Mouse (Mus musculus): ENCODE results near the gene Cxcr1.
"Not testable (repeated sequence)": the region's sequence is repeated elsewhere in the genome, so short reads cannot be mapped to it uniquely, and the experiment has no call there.

The Cxcr1 gene

GRCm38 (mm10) chr1:74196621-74197419, 2.4 kb upstream of the Cxcr1 start:
- DNase-seq (ENCODE audit: low read depth, low spot score) = no peak

GRCm38 (mm10) chr1:74195961-74196360, 1.5 kb upstream of the Cxcr1 start:
- DNase-seq (ENCODE audit: low read depth, low spot score) = peak; percentile 49

- no peak for DNase-seq (ENCODE audit: low read depth, low spot score)
Measured at GRCm38 (mm10) chr1:74192711-74193110, 1.7 kb downstream of the Cxcr1 start.

DNA sequence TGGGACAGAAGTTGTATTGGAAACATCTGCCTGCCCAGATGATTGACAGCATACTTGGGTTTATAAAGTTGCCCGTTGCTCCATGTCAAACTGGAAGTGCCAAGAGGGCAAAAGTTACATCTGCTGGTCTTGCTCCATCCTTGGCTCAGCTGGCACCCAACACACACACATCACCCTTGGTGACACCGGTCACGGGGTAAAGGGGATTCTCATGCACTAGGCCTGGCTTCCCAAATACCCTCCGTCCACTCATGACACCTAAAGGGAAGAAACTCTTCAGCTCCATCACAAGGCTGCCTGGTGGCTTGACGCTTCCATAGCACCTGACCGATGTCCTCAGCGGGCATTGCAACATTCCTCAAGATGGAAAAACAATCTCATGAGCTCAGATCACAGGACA, 4.0 kb downstream of the Cxcr1 start:
- no peak for DNase-seq (ENCODE audit: low read depth, low spot score)

- no peak for DNase-seq (ENCODE audit: low read depth, low spot score)
Measured at GRCm38 (mm10) chr1:74183006-74183405, 11.4 kb downstream of the Cxcr1 start.

DNA sequence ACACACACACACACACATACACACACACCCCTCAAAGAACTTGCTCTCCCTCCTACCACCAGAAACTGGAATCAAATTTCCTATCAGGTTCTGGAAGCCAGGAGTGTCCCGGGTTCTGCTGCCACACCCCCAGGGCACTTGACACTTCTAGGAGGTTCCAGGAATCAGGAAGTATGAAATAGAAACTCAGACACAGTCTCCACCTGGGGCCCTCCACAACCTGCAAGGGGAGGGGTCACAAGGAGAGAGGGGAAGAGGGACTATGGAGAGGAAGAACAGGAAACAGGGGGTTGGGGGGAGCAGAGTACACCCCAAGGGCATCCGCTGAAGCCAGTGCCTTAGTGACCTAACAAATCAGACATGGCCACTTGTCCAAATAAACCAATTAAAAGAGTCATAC, 13.0 kb downstream of the Cxcr1 start:
- no peak for DNase-seq (ENCODE audit: low read depth, low spot score)

DNA sequence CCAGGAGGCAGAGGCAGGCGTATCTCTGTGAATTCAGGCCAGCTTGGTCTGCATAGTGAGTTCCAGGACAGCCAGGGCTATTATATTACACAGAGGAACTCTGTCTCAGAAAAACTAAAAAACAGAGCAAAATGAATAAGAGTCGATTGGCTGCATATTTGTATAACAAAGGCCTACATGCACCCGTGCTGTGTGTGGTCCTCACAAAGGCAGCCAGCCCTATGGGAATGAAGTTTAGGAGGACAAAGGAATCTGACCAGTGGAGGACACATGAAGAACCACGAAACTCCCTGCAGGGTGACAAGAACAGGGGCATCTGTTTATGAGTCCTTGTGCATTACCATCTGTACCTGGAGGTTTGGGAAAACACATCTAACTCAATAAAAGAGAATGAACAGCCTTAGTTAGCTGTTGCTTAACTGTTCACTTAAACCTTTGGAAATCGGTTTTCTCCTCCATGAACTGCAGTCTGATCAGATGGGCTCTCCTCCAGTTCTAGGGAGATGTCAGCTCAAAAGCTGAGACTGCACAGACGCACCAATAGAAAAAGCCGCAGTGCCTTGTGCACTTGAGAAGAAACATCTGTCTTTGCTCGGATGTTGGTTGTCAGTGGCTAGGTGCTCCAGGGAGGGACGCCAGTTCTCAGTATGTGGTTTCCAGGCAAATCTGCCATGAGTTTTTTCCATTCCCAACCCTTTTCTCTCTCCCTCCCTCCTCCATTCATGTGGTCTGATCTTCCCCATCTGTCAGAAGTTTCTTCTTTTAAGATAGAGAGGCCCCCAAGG, 14.6 kb downstream of the Cxcr1 start:
- DNase-seq (ENCODE audit: low read depth, low spot score) = peak; percentile 18

DNA sequence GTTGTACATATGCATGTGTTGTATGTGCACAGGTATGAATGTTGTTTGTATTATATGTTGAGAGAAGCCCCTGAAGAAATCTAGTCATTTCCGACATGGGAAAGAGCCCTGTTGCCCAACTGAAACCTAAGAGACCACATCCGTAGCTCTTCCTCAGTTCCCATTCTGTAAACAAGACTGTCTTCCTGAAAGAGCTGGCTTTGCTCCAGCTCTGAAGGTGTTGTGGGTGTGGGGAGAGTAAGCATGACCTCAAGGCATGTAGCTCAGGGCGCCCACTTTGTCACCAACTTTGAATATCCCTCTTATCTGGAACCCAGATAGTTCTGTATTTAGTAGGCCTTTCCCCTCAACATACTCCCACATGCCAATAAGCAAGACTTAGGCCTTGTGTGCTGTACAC, 15.8 kb downstream of the Cxcr1 start:
- DNase-seq (ENCODE audit: low read depth, low spot score) = no peak

DNA sequence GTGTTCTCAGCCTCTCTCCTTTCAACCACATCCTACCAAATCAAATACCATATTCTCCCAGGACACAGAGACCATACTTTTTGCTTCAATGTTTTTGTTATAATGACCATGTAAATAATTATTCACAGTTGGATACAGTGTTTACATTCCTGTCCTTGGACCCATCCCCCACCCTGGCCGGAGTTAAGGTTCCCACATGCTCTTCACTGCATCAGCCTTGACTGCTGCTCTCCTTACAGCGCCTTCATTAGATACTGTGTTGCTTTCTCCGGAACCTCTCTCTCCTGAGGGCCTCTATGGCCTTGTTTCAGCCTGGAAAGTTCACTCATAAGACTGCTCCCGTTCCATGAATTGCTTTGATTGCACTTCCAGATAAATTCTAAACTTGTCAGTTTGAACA, 18.7 kb downstream of the Cxcr1 start:
- DNase-seq (ENCODE audit: low read depth, low spot score) = no peak

GRCm38 (mm10) chr1:74172722-74173121, 21.7 kb downstream of the Cxcr1 start:
- DNase-seq (ENCODE audit: low read depth, low spot score) = no peak

DNA sequence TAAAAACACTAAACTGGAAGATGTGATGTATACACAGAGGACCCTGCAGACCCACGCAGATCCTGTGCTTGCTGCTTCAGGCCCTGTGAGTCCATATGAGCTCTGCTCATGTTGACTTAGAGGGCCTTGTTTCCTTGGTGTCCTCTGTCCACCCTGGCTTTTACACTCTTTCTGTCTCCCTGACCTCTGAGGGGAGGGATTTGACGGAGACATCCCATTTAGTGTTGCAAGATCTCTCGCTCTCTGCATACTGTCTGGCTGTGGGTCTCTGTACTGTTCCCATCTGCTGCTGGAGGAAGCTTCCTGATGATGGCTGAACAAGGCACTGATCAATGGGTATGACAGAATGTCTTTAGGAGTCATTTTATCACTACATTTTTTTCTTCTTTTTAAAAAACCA, 24.7 kb downstream of the Cxcr1 start:
- no peak for DNase-seq (ENCODE audit: low read depth, low spot score)

DNA sequence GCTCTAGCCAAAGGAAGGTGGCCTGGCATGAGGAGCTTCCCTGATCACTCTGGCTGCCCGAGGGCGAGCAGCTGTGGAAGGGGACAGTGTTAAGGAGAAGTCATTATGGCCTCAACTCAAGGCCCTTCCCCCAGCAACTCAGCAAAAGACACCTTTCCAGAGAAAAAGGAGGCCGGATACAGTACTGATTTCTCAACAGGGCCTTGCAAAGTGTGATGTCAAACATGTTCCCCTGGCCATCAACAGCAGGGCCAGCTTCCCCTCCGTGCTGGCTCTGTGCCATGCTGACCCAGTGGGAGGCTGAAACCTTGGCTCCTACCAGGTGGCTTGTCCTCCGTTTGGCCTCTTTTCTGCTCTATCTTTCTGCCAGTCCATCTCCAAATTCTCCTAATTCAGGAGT, 27.3 kb downstream of the Cxcr1 start:
- DNase-seq (ENCODE audit: low read depth, low spot score) = no peak

DNA sequence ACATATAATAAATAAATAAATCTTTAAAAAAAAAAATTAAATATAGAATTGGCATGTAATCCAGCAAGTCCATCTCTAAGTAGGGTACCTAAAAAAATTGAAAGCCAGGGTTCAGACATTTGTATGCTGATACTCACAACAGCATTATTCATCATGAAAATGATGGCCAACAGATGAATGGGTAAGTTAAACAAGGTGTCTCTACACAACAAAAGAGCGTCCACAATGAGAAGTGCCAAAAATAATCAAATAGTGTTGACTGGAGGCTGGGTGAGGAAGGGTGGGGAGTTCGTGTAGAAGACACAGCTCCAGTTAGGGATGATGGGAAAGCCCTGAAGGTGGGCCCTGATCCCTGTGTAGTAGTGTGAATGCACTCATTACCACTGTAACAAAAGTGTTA, 34.4 kb downstream of the Cxcr1 start:
- DNase-seq (ENCODE audit: low read depth, low spot score) = no peak

GRCm38 (mm10) chr1:74159613-74160012, 34.8 kb downstream of the Cxcr1 start:
- DNase-seq (ENCODE audit: low read depth, low spot score) = not testable (repeated sequence)

- DNase-seq (ENCODE audit: low read depth, low spot score) = no peak
Measured at GRCm38 (mm10) chr1:74156381-74156910, 38.0 kb downstream of the Cxcr1 start.

DNA sequence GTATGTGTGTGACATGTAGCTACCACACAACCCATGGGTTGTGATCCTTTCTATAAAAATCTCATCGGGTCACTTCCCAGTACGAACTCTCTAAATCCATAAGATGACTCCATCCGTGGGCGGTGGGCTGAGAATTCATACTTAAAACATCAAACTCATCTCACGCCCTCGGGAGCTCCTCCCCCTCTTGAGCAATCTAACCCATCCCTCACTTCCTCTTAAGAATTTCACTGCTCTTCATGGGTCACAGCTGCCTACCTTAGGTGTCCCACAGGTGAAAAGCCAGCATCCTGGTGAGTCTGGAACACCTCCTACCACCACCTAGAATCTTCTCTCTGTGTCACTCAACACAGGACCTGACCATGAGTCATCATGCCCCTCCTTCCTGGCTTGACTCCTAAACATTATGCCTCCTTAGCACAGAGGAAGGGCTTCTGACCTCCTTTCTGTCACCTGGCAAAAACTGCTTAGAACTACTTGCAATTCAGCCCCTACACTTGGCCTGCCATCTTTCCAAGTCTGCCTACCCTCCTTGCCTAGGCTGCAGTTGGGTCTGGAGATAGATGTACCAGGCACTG, 38.9 kb downstream of the Cxcr1 start:
- no peak for DNase-seq (ENCODE audit: low read depth, low spot score)

- DNase-seq (ENCODE audit: low read depth, low spot score) = no peak
Measured at GRCm38 (mm10) chr1:74153461-74154184, 40.8 kb downstream of the Cxcr1 start, which contains the start of gene Cxcr2. TSS of gene Cxcr2 (plus strand) at chr1:74153989.

DNA sequence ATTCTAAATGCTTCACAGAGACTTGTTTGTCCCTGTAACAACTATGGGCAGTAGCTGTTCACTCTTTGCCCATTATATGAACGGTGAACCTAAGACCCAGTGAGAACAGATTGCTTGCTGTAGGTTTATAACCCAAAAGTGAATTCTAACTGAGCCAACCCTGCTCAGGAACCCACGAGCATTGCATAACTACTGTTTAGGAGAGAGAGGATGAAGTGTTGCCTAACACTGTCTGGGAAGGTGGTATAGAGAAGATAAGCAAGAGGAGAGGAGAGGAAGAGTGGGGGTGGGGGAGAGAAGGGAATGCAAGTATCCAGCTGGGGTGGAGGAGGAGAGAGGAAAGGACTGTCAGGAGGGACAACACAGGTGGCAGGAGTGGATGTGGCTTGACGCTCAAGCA, 43.3 kb downstream of the Cxcr1 start:
- DNase-seq (ENCODE audit: low read depth, low spot score) = no peak

DNA sequence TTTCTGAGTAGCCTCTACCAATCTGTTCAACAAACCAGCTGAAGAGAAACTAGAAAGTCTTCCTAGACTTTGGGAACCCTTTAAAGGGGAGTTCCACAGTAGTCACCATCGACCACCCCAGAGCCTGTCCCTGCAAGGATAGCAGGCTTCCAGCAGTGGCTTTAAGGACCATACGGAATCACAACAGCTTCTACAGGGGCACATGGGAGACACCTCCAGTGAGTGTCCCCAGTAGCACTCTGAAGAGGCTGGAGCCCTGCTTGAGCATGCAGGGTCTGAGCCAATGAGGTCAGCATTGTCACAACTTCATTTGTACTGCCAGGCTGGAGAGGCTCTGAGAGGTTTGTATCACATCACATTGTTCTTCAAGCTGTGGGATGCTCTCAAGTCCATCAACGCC, 44.3 kb downstream of the Cxcr1 start:
- no peak for DNase-seq (ENCODE audit: low read depth, low spot score)

GRCm38 (mm10) chr1:74149106-74149885, 45.1 kb downstream of the Cxcr1 start:
- DNase-seq (ENCODE audit: low read depth, low spot score) = no peak

Data from mesoderm, embryonic 11.5 days (tissue).